Comparison of ENCODE assay signal across 23 mouse cellular contexts in genomic region chr2:50105590-50105989, GRCm38 (mm10). TPM values are rescaled to one million over a fixed set of nuclear protein-coding genes. Genes with fewer than 3 reads are reported as not detected.
DNase-seq lines count a peak whose midpoint lies in the region; ATAC-seq and TF ChIP-seq lines count a peak whose summit lies in the region.
"Had no signal": no experiment of that assay in that cellular context is flagged by ENCODE, and none has a peak within 500 bp of the region (broad histone marks: within the 10 kb centered on the region; RNA-seq: fewer than 3 reads in every experiment).

No protein-coding gene starts in this region.

- H3K4me2 ChIP-seq in embryonic facial prominence, embryonic 14.5 days (ENCODE audit: low read depth, low read length) = no peak overlapping the region
- H3K4me2 ChIP-seq in limb, embryonic 14.5 days (replicated peaks; ENCODE audit: low read depth, low read length, severe bottlenecking) = no peak overlapping the region
- H3K4me2 ChIP-seq: embryonic facial prominence, embryonic 12.5 days; embryonic facial prominence, embryonic 15.5 days; forebrain, embryonic 12.5 days had no signal

- peaks cover 6% of the 10 kb centered on the region; the same call in 1 of the 2 replicates for H3K4me1 ChIP-seq in embryonic facial prominence, embryonic 14.5 days (ENCODE audit: control insufficient read depth, insufficient read depth, low read length)
- peaks cover 18% of the 10 kb centered on the region for H3K4me1 ChIP-seq in embryonic facial prominence, embryonic 10.5 days
- H3K4me1 ChIP-seq in limb, embryonic 14.5 days (ENCODE audit: control insufficient read depth, insufficient read depth, low read length) = no peaks in the 10 kb centered on the region
- H3K4me1 ChIP-seq in limb, embryonic 10.5 days = no peaks in the 10 kb centered on the region; the same call in 1 of the 2 replicates

- H3K4me3 ChIP-seq in embryonic facial prominence, embryonic 14.5 days (ENCODE audit: low read depth, low read length) = no peak overlapping the region
- no peak overlapping the region for H3K4me3 ChIP-seq in embryonic facial prominence, embryonic 10.5 days
- H3K4me3 ChIP-seq in limb, embryonic 14.5 days (replicated peaks; ENCODE audit: low read length) = no peak overlapping the region
- H3K4me3 ChIP-seq in limb, embryonic 10.5 days = no peak overlapping the region
- H3K4me3 ChIP-seq: embryonic facial prominence, embryonic 12.5 days; embryonic facial prominence, embryonic 15.5 days; erythroblast, embryonic 14.5 days; forebrain, embryonic 10.5 days; forebrain, embryonic 12.5 days had no signal

- no peaks in the 10 kb centered on the region for H3K27me3 ChIP-seq in embryonic facial prominence, embryonic 14.5 days (replicated peaks; ENCODE audit: control insufficient read depth, insufficient read depth, low read length)
- no peaks in the 10 kb centered on the region for H3K27me3 ChIP-seq in embryonic facial prominence, embryonic 10.5 days (replicated peaks; ENCODE audit: low read depth, poor library complexity, severe bottlenecking)
- no peaks in the 10 kb centered on the region for H3K27me3 ChIP-seq in limb, embryonic 14.5 days (ENCODE audit: control insufficient read depth, insufficient read depth, low read length)
- no peaks in the 10 kb centered on the region for H3K27me3 ChIP-seq in limb, embryonic 10.5 days (ENCODE audit: low read depth, poor library complexity, severe bottlenecking)
- H3K27me3 ChIP-seq: embryonic facial prominence, embryonic 12.5 days; embryonic facial prominence, embryonic 15.5 days; forebrain, embryonic 12.5 days had no signal

- TF ChIP-seq POLR2A in limb, embryonic 14.5 days (IDR thresholded peaks at IDR 0.05; ENCODE audit: borderline replicate concordance, extremely low read depth, insufficient read depth, insufficient read length) = no peak

- 61% methylated on average over 3 of the region's 3 CpGs for WGBS in embryonic facial prominence, embryonic 14.5 days
- WGBS in embryonic facial prominence, embryonic 10.5 days = 74% methylated on average over 3 of the region's 3 CpGs
- 69% methylated on average over 3 of the region's 3 CpGs for WGBS in limb, embryonic 14.5 days
- WGBS in limb, embryonic 10.5 days = 86% methylated on average over 3 of the region's 3 CpGs

- peak; percentile 26 for DNase-seq in embryonic facial prominence, embryonic 14.5 days (ENCODE audit: low spot score)
- DNase-seq in embryonic facial prominence, embryonic 10.5 days (ENCODE audit: low spot score) = no peak
- DNase-seq in limb, embryonic 14.5 days (ENCODE audit: low spot score) = peak; percentile 29
- DNase-seq in limb, embryonic 10.5 days (ENCODE audit: low spot score) = no peak
- DNase-seq in frontal cortex, postnatal 14 days (ENCODE audit: low spot score in 2 of 2) = no peak
- DNase-seq: adrenal gland, adult 2 months; adrenal gland, postnatal 10 days; adrenal gland, postnatal 25 days; B cell, adult 2 months; cerebellum, adult 11 months; cerebellum, adult 18-20 months; cerebellum, adult 8-10 months; cerebellum, adult 9-11 months; cerebellum, postnatal 14 days; cerebellum, postnatal 36 days; embryo, embryonic 11 days had no signal

- no peak overlapping the region for H3K9ac ChIP-seq in embryonic facial prominence, embryonic 14.5 days (ENCODE audit: low read depth, low read length)
- H3K9ac ChIP-seq in limb, embryonic 14.5 days (ENCODE audit: low read depth, low read length, severe bottlenecking) = no peak overlapping the region
- H3K9ac ChIP-seq: embryonic facial prominence, embryonic 12.5 days; embryonic facial prominence, embryonic 15.5 days; forebrain, embryonic 12.5 days had no signal

- no peaks in the 10 kb centered on the region for H3K9me3 ChIP-seq in embryonic facial prominence, embryonic 14.5 days (ENCODE audit: control insufficient read depth, low read length)
- no peaks in the 10 kb centered on the region for H3K9me3 ChIP-seq in embryonic facial prominence, embryonic 10.5 days
- no peaks in the 10 kb centered on the region for H3K9me3 ChIP-seq in limb, embryonic 14.5 days (ENCODE audit: control insufficient read depth, low read length)
- H3K9me3 ChIP-seq in limb, embryonic 10.5 days (replicated peaks) = no peaks in the 10 kb centered on the region
- H3K9me3 ChIP-seq: embryonic facial prominence, embryonic 12.5 days; embryonic facial prominence, embryonic 15.5 days; forebrain, embryonic 10.5 days; forebrain, embryonic 12.5 days had no signal

- H3K27ac ChIP-seq in embryonic facial prominence, embryonic 14.5 days (replicated peaks; ENCODE audit: low read depth, low read length) = no peak overlapping the region
- H3K27ac ChIP-seq in embryonic facial prominence, embryonic 10.5 days (replicated peaks) = no peak overlapping the region
- no peak overlapping the region for H3K27ac ChIP-seq in limb, embryonic 14.5 days (replicated peaks; ENCODE audit: low read depth, low read length)
- no peak overlapping the region for H3K27ac ChIP-seq in limb, embryonic 10.5 days
- H3K27ac ChIP-seq: embryonic facial prominence, embryonic 12.5 days; embryonic facial prominence, embryonic 15.5 days; forebrain, embryonic 10.5 days; forebrain, embryonic 12.5 days had no signal

- ATAC-seq in embryonic facial prominence, embryonic 14.5 days (ENCODE audit: low read depth) = no peak
- peak; percentile 56; the same call in 1 of the 2 replicates for ATAC-seq in limb, embryonic 14.5 days (ENCODE audit: low FRiP score, low read depth)
- ATAC-seq: forebrain, embryonic 14.5 days; forebrain, embryonic 16.5 days had no signal

- no peaks in the 10 kb centered on the region for H3K36me3 ChIP-seq in embryonic facial prominence, embryonic 14.5 days (ENCODE audit: control insufficient read depth, insufficient read depth, low read length)
- H3K36me3 ChIP-seq in embryonic facial prominence, embryonic 10.5 days (replicated peaks) = no peaks in the 10 kb centered on the region
- H3K36me3 ChIP-seq in limb, embryonic 14.5 days (ENCODE audit: control insufficient read depth, insufficient read depth, low read length) = no peaks in the 10 kb centered on the region
- H3K36me3 ChIP-seq in limb, embryonic 10.5 days = no peaks in the 10 kb centered on the region
- H3K36me3 ChIP-seq: embryonic facial prominence, embryonic 12.5 days; embryonic facial prominence, embryonic 15.5 days; forebrain, embryonic 10.5 days; forebrain, embryonic 12.5 days had no signal

RNA-seq across cellular contexts. Expression of gene Lypd6, which starts 39.4 kb away (rescaled TPM):
- polyA plus RNA-seq in embryonic facial prominence, embryonic 14.5 days (2014; fragmentation: Nextera tagmentation; extraction: Ambion mirVana) = 8.8 and 11.9 TPM in 2 replicates
- 7.0 and 8.7 TPM in 2 replicates for polyA plus RNA-seq in embryonic facial prominence, embryonic 10.5 days (2016; fragmentation: Nextera tagmentation; extraction: Ambion mirVana)
- polyA plus RNA-seq in limb, embryonic 14.5 days (2012; rRNA removed) = 12.4 and 16.1 TPM in 2 replicates
- polyA plus RNA-seq in limb, embryonic 14.5 days (2014; fragmentation: Nextera tagmentation; extraction: Ambion mirVana) = 17.9 and 18.3 TPM in 2 replicates
- 4.6 and 5.8 TPM in 2 replicates for polyA plus RNA-seq in limb, embryonic 10.5 days (2016; fragmentation: Nextera tagmentation; extraction: Ambion mirVana)
- polyA plus RNA-seq: erythroblast, embryonic 14.5 days had no signal

Comparison
In these comparisons a context has a peak if more than half of its experiments do, and no peak if none do; other contexts are left out.
1. DNase-seq: peak in embryonic facial prominence, embryonic 14.5 days (single experiment) and limb, embryonic 14.5 days (single experiment); none in embryonic facial prominence, embryonic 10.5 days (single experiment), limb, embryonic 10.5 days (single experiment) and frontal cortex, postnatal 14 days (0 of 2).